Mouse (Mus musculus) spleen, adult 2 months (tissue): ENCODE measurements around the gene Foxf1.

Source experiments
- CTCF ChIP-seq: fragments of 200-500 bp; IDR thresholded peaks from 2 replicates; pipeline ENCODE4 v1.5.1; 2011; ENCODE audit warnings: mild to moderate bottlenecking, inconsistent platforms; ENCODE audit not compliant: insufficient read depth, insufficient read length, insufficient replicate concordance; ENCODE audit errors: extremely low read depth
- POLR2A ChIP-seq: fragments of 200-500 bp; IDR thresholded peaks from 2 replicates; pipeline ENCODE4 v1.6.1; 2011; ENCODE audit warnings: low read depth, low read length, inconsistent platforms

DNA sequence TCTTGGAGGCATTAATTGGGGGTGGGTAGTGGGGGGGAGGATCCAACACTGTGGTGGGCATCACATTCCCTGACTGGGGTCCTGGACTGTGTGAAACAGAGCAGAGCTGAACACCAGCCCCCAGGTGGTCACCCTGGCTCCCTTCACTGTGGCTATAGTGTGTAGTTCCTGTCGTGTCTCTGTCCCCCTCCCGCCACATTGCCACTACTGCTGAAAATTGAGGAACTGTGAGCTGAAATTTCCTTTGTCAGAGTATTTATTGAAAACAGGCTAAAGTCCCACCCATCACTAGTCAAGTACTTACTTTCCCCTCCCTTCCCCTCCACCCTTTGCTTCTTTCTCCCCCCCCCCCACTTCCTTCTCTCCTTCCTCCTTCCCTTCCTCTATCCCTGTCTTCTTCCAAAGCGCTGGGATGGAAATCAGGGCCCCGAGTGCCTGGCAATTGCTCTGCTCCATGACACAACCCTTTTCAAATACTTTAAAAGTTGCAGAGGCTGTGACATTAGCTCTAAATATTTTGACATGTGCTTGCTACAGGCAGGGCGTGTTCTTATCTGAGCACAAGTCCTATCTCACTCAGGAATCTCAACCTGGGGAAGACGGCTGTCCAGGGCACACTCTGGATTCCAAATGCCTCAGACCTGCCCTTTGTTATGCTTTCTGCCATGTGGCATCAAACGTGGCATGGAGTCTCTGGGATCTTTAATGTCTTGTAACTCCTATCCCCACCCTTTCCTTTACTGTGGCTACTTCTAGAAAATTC lies 27.1 kb downstream of the Foxf1 start:
- TF ChIP-seq CTCF (no peak), POLR2A (no peak)
